ENCODE assay signal across 9 mouse cellular contexts in the genomic region with DNA sequence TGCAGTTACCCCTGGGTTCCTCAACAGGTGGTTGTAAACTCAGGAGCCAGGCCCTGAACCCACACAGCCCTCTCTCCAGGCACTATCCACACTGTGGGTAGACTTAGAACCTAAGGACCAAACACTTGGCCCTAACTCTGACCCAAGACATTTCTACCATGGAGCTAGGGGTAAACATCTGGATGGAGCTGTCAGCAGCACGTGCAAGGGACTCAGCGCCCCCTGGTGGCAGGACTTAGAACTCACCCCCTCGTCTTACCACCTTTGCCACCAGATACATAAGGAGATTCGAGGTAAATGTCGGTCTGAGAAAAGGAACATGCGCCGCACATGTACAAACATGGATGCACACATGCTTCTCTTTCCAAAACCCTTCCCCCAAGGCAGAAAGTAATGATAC. TPM values are rescaled to one million over a fixed set of nuclear protein-coding genes. Genes with fewer than 3 reads are reported as not detected.
DNase-seq lines count a peak whose midpoint lies in the region; ATAC-seq and TF ChIP-seq lines count a peak whose summit lies in the region.
"Had no signal": no experiment of that assay in that cellular context is flagged by ENCODE, and none has a peak within 500 bp of the region (broad histone marks: within the 10 kb centered on the region; RNA-seq: fewer than 3 reads in every experiment).

No protein-coding gene starts in this region.

- intact Hi-C loops in gastrocnemius, postnatal 14 days (cut with DNase I; ENCODE audit: low total_unique reads), result loop anchor here (2.0 to 10.0 kb wide), 2 partner anchors 287 to 393 kb away; no protein-coding TSS in a partner anchor

- H3K27me3 ChIP-seq in C2C12 (ENCODE audit: control insufficient read depth, insufficient read depth, insufficient read length), result peaks cover 14% of the 10 kb centered on the region
- H3K27me3 ChIP-seq in limb, embryonic 11.5 days (ENCODE audit: control insufficient read depth, insufficient read depth, low read length), result peaks cover 32% of the 10 kb centered on the region

- H3K4me2 ChIP-seq in limb, embryonic 11.5 days (ENCODE audit: low read depth, severe bottlenecking), result no peak overlapping the region

- H3K27ac ChIP-seq in limb, embryonic 11.5 days (replicated peaks; ENCODE audit: low read depth, low read length), result no peak overlapping the region

- H3K79me2 ChIP-seq in C2C12 (ENCODE audit: control insufficient read depth, insufficient read depth), result no peaks in the 10 kb centered on the region

- peaks cover 6% of the 10 kb centered on the region for H3K4me1 ChIP-seq in limb, embryonic 11.5 days (ENCODE audit: control insufficient read depth, insufficient read depth, low read length)

- peak; percentile 55 for TF ChIP-seq CTCF in C2C12 (IDR thresholded peaks at IDR 0.05; ENCODE audit: control insufficient read depth, insufficient read depth, insufficient read length)

- peaks cover 5% of the 10 kb centered on the region; the same call in 1 of the 2 replicates for H3K9me3 ChIP-seq in limb, embryonic 11.5 days (ENCODE audit: control insufficient read depth, low read length)

- no peaks in the 10 kb centered on the region for H3K79me3 ChIP-seq in C2C12 (ENCODE audit: low read depth)

- H3ac ChIP-seq in C2C12 (ENCODE audit: control insufficient read depth, insufficient read length, low read depth), result no peak overlapping the region

- no peak overlapping the region for H3K9ac ChIP-seq in limb, embryonic 11.5 days (ENCODE audit: low read length)

- H3K36me3 ChIP-seq in C2C12 (ENCODE audit: control insufficient read depth, insufficient read depth), result no peaks in the 10 kb centered on the region
- no peaks in the 10 kb centered on the region for H3K36me3 ChIP-seq in limb, embryonic 11.5 days (ENCODE audit: control insufficient read depth, insufficient read depth, low read length)

- H3K4me3 ChIP-seq in C2C12 (ENCODE audit: insufficient read depth, poor library complexity, severe bottlenecking), result no peak overlapping the region
- no peak overlapping the region for H3K4me3 ChIP-seq in limb, embryonic 11.5 days (ENCODE audit: low read depth, low read length)

- ATAC-seq in limb, embryonic 11.5 days (ENCODE audit: insufficient number of reproducible peaks, low FRiP score, low TSS enrichment, low read depth), result no peak

- peak; percentile 27 to 33 for DNase-seq in frontal cortex, postnatal 25 days (ENCODE audit: low spot score in 2 of 2)
- no peak for DNase-seq in frontal cortex, postnatal 36 days (ENCODE audit: low spot score in 2 of 2)
- peak; percentile 84 for DNase-seq in adrenal gland, postnatal 14 days
- peak; percentile 62 for DNase-seq in gastrocnemius, postnatal 14 days
- DNase-seq in limb, embryonic 11.5 days (ENCODE audit: low spot score), result peak; percentile 79
- DNase-seq in retina, postnatal 7 days (ENCODE audit: low read depth, low spot score), result peak; percentile 40
- DNase-seq in urinary bladder, postnatal 36 days (ENCODE audit: low spot score in 2 of 2), result peak; percentile 26 to 57

- WGBS in limb, embryonic 11.5 days, result 47% methylated on average over 7 of the region's 7 CpGs

TF ChIP-seq in C2C12, 6 proteins besides CTCF, POLR2A, EP300 and RAD21:
- TF ChIP-seq USF1 (IDR thresholded peaks at IDR 0.05; ENCODE audit: low read depth) (no peak), CEBPB (IDR thresholded peaks at IDR 0.05; ENCODE audit: low read depth) (no peak), FOSL1 (IDR thresholded peaks at IDR 0.05; ENCODE audit: insufficient read depth, low read length, poor library complexity, severe bottlenecking) (no peak), MAX (IDR thresholded peaks at IDR 0.05) (peak; percentile 55), MYOG (IDR thresholded peaks at IDR 0.05; ENCODE audit: control insufficient read depth, extremely low read depth, insufficient read length) (no peak), MYOD1 (IDR thresholded peaks at IDR 0.05; ENCODE audit: control insufficient read depth, insufficient read length, low read depth) (no peak)

RNA-seq across cellular contexts. Expression of gene Kcnk18, which starts 20.9 kb away (rescaled TPM):
- not detected for polyA plus RNA-seq in C2C12 (2012; fragmentation: generic; extraction: Trizol)
- total RNA-seq in adrenal gland, postnatal 14 days (2021), result not detected in 2 replicates
- not detected for total RNA-seq in gastrocnemius, postnatal 14 days (2021)
- polyA plus RNA-seq in limb, embryonic 11.5 days (2014; fragmentation: Nextera tagmentation; extraction: Ambion mirVana), result not detected in 2 replicates
- polyA plus RNA-seq: liver, embryonic 16.5 days had no signal

RNA-seq across cellular contexts. Expression of gene Vax1, which starts 28.3 kb away (rescaled TPM):
- not detected for polyA plus RNA-seq in C2C12 (2012; fragmentation: generic; extraction: Trizol)
- total RNA-seq in adrenal gland, postnatal 14 days (2021), result not detected in 2 replicates
- total RNA-seq in gastrocnemius, postnatal 14 days (2021), result not detected
- not detected in 2 replicates for polyA plus RNA-seq in limb, embryonic 11.5 days (2014; fragmentation: Nextera tagmentation; extraction: Ambion mirVana)
- polyA plus RNA-seq: liver, embryonic 16.5 days had no signal

Comparison
In these comparisons a context has a peak if more than half of its experiments do, and no peak if none do; other contexts are left out.
1. DNase-seq: peak in frontal cortex, postnatal 25 days (2 of 2), adrenal gland, postnatal 14 days (single experiment), gastrocnemius, postnatal 14 days (single experiment), limb, embryonic 11.5 days (single experiment), retina, postnatal 7 days (single experiment) and urinary bladder, postnatal 36 days (2 of 2); none in frontal cortex, postnatal 36 days (0 of 2).